Mouse (Mus musculus) T-helper 1 cell (primary cell): ENCODE results near the gene Zfy1.
"Not testable (repeated sequence)": the region's sequence is repeated elsewhere in the genome, so short reads cannot be mapped to it uniquely, and the experiment has no call there.

ENCODE experiments used
- in situ Hi-C: fragments of 300-600 bp; cut with MboI, MseI; formaldehyde crosslinking; loops from one replicate; pipeline ENCODE4 v1.15.1; 2025; ENCODE audit warnings: high pct_unique_total_duplicates

The Zfy1 gene

DNA sequence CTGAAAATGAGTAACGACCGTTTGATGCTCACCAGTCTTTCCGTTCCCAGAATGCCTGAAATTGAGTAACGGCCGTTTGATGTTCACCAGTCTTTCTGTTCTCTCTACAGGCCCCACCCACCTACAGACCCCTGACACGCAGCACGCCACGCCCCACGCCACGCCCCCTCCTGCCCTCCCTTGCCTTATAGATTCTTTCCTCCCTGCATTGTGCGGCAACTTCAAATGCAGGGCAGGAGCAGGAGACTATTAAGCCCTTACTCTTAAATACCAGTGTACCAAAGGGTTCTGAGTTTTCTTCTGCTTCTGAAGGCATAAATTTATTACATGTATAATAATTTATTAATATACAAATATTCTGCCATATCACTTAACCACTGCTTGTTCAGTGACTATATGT, at the start of gene Zfy1:
Gene Zfy1, minus strand, starts transcription at position 101 of the 400 bp plus-strand sequence.
- in situ Hi-C loops: not testable (repeated sequence)

DNA sequence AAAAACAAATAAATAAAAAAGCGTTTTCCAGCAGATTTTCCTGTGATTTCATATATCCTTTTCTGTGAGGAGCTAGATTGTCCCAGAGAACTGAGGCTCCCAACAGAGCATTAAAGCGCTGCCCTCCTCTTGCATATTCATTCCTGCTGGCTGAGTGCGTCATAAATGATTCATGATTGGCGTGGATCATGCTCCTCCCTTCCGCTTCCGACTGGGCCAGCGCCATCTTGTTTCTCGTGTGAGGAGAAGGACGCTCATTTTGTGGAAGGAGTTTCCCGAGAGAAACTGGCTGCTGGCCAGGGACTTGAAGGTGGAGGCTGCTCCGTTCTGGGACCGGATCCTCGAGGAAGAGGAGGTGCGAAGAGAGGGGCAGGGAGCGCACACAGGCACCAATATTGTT, 21.2 kb upstream of the Zfy1 start, which contains the start of gene Uba1y:
Gene Uba1y, plus strand, starts transcription at position 254 of the 400 bp plus-strand sequence.
- in situ Hi-C loops: no loop called here

DNA sequence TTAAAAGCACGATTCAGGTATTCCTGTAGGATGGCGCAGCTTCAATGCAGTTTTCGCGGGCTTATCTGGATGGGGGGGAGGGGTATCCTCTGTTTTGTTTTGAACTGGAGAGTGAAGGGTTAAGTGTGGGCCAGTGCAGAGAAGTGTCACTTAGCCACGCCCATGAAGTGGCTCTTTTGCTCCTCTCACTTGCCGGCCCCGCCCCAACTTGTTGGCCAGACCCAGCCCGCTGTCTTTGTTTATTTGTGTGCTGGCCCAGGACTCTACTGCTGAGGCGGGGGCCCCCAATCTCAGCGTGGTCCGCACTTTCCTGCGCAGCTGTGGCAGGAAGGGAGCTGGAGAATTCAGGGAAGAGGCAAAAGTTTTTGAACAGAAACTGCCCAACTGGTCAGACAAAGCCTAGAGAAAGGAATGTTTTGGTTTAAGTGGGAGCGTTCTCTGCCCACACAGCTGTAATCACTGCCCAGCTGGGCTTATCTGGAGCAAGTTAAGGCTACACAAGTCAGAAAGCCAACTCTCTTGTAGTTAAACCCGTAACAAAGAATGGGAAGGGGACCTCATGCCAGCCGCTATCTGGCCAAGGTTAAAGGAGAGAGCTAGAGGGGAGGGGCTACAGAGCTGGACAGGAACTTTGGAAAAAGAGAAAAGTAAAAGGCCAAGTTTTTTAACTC, 11.9 kb upstream of the Zfy1 start:
- in situ Hi-C loops: no loop called here
